Mouse (Mus musculus) forelimb bud, embryonic 11.5 days (tissue): Measurements from ENCODE around the gene Olfr629.
"Not testable (repeated sequence)": the region's sequence is repeated elsewhere in the genome, so short reads cannot be mapped to it uniquely, and the experiment has no call there.

Experiments
- DNase-seq: peaks from one replicate; pipeline ENCODE4 v3.0.0-alpha.2; 2012; ENCODE audit warnings: low read depth, low spot score

The Olfr629 gene

GRCm38 (mm10) chr7:103744843-103745242 lies at the start of gene Olfr629:
Gene Olfr629, minus strand, starts transcription at chr7:103744943.
- no peak for DNase-seq

GRCm38 (mm10) chr7:103792669-103793388 lies 48.1 kb upstream of the Olfr629 start:
- DNase-seq, result no peak

GRCm38 (mm10) chr7:103791721-103792120 lies 47.0 kb upstream of the Olfr629 start, which contains the start of gene Olfr67:
Gene Olfr67, minus strand, starts transcription at chr7:103791821.
- DNase-seq, result no peak

GRCm38 (mm10) chr7:103779598-103779997 lies 34.9 kb upstream of the Olfr629 start, which contains the start of gene Olfr68:
Gene Olfr68, minus strand, starts transcription at chr7:103779698.
- DNase-seq, result no peak

GRCm38 (mm10) chr7:103777652-103778051 lies 32.9 kb upstream of the Olfr629 start:
- DNase-seq, result not testable (repeated sequence)

GRCm38 (mm10) chr7:103771494-103771893 lies 26.8 kb upstream of the Olfr629 start, which contains the start of gene Olfr69:
Gene Olfr69, minus strand, starts transcription at chr7:103771594.
- DNase-seq, result no peak

GRCm38 (mm10) chr7:103767687-103768086 lies 22.9 kb upstream of the Olfr629 start:
- not testable (repeated sequence) for DNase-seq

GRCm38 (mm10) chr7:103762212-103762611 lies 17.5 kb upstream of the Olfr629 start:
- DNase-seq, result not testable (repeated sequence)

GRCm38 (mm10) chr7:103757233-103757632 lies 12.5 kb upstream of the Olfr629 start, which contains the start of gene Olfr630:
Gene Olfr630, minus strand, starts transcription at chr7:103757333.
- DNase-seq, result no peak

GRCm38 (mm10) chr7:103730074-103730473 lies 14.7 kb downstream of the Olfr629 start, which contains the start of gene Olfr628:
Gene Olfr628, plus strand, starts transcription at chr7:103730374.
- DNase-seq, result no peak

- DNase-seq, result not testable (repeated sequence)
Measured at GRCm38 (mm10) chr7:103716398-103716797, 28.3 kb downstream of the Olfr629 start.

GRCm38 (mm10) chr7:103714371-103714770 lies 30.4 kb downstream of the Olfr629 start, which contains the start of gene Olfr243:
Gene Olfr243, plus strand, starts transcription at chr7:103714671.
- DNase-seq, result no peak

GRCm38 (mm10) chr7:103712024-103712423 lies 32.7 kb downstream of the Olfr629 start:
- DNase-seq, result no peak

- DNase-seq, result no peak
Measured at GRCm38 (mm10) chr7:103699469-103699868, 45.3 kb downstream of the Olfr629 start.
